Mouse (Mus musculus) heart, adult 18-20 months (tissue): ENCODE data around the gene Natd1. TPM values are rescaled to one million over a fixed set of nuclear protein-coding genes. Genes with fewer than 3 reads are reported as not detected.
"Not testable (repeated sequence)": the region's sequence is repeated elsewhere in the genome, so short reads cannot be mapped to it uniquely, and the experiment has no call there.

Source experiments
- DNase-seq, 2 experiments: peaks; one replicate each; pipeline ENCODE4 v3.0.0; 2021 to 2022; ENCODE audit warnings: mixed read lengths in 1 of 2
- total RNA-seq, 2 experiments: library from RNA; stranded (reverse); gene quantifications; 2 replicates each; pipeline ENCODE4 v1.2.3; 2021

Gene Natd1
- total RNA-seq, 2 experiments from 2014 or later = 9.9 to 12.4 TPM

DNA sequence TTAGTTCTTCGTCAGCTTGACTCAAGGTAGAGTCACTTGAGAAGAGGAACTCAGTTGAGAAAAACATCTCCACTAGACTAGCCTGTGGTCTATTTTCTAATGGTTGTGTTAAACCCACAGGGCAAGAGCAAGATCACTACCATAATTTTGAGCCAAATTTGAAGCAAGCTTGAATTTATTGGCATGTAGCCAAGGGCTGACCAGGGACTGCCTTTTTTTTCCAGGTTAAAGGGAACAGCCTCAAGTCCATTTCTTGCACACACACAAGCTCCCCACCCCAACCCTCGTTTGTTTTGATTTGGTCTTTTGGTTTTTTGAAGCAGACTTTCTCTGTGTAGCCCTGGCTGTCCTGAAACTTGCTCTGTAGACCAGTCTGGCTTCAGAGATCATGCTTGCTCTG is 24.7 kb downstream of the Natd1 start:
- DNase-seq = no peak

DNA sequence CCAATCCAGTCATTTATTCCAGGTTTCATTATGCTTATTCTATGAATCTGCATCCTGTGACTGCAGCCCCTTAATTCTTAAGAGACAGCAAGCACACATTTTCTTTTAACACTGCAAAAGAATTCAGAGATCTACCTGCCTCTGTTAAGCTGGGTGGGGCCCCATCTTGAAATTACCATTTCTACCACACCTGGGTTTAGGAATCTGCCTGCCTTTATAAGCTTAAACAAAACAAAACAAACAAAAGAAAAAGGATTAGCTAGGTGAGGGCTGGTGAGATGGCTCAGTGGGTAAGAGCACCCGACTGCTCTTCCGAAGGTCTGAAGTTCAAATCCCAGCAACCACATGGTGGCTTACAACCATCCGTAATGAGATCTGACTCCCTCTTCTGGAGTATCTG is 27.6 kb downstream of the Natd1 start:
- not testable (repeated sequence) for DNase-seq

- DNase-seq = no peak
Observed at GRCm38 (mm10) chr11:60882386-60882785, 32.2 kb downstream of the Natd1 start.

DNA sequence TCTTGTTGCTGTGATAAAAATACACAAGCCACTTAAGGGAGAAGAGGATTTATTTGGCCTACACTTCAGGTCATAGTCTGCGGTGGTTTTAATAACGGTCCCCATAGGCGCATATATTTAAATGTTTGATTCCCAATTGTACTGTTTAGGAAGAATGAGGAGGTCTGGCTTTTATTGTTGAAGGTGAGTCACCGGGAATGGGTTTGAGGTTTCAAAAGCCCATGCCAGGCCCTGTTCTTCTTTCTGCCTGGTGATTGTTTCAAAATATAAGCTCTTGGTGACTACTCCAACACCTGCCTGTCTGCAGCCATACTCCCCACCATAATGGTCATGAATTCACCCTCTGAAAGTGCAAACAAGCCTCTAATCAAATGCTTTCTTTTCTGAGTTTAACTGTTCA is 34.0 kb downstream of the Natd1 start:
- no peak for DNase-seq

GRCm38 (mm10) chr11:60879423-60879822 is 35.1 kb downstream of the Natd1 start:
- DNase-seq = peak; percentile 51 to 65

DNA sequence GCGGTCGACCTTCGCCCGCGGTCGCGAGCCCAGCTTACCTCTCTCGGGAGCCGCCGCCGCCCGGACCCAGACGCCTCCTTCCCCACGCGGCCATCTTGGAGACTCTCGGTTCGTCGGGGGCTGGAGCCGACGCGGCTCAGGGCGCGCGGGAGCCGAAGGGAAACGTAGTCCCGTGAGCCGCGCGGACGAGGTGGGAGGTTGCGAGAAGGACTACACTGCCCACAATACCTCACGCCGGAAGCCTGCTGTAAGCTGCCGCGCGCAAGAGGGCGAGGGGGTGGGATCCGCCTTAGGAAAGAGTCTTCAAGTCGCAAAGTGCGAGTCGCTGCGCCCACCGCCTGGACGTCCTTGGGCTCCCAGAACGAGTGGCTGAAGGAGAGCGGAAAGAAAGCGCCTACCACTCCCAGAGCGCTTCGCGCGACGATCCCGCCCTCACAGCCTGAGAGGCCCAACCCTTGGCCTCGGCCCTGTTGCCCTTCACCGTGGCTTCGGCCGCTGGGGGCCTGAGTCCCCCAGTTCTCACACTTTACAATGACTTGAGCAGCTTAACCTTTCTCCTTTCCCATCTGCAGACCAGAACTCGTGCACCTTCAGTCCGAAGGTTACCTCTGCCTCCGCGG is 35.8 kb downstream of the Natd1 start, which contains the start of gene Tmem11:
TSS of gene Tmem11 (minus strand) at position 598 of the 620 bp plus-strand sequence.
- DNase-seq = peak; percentile 93 to 98

DNA sequence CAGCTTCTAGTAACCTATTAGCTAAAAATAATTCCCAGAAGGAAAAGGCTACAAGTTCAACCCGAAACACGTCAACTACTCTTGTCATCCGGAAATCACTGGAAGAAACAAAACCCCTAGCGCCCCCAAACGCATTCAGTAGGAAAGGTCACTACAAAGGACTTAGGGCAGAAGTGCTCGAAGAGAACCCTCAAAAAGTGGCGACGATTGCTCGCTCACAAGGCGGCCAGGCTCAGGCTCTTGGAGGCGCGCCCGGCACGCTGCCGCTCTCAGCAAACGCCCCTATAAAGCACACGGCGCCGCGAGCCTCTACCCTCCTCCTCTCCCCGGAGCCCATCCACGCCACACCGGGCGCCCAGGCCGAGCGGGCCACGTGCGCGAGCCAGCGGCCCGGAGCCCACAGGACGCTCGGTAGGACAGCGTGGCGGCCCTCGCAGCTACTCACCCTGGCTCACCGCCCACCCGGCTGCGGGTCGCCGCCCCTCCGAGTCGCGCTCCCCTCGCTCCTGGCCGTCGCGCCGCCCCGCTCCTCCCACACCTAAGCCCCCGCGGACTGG is 36.4 kb downstream of the Natd1 start:
- DNase-seq = peak; percentile 73

DNA sequence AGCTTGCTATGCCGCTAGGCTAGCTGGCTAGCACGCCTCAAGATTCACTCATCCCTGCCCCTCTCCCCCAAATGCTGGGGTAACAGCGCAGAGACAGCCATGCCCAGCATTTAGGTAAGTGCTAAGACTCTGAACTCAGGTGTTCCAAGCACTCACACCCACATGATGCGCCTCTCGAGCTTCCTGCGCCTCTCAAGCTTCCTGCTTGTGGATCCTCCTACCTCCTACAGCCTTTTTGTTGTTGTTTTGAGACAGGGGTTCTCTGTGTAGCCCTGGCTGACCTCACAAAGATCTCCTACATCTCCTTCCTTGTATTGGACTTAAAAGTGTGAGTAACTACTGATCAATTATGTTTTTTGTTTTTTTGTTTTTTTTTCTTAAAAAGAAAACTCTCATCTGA is 41.4 kb downstream of the Natd1 start:
- no peak for DNase-seq

GRCm38 (mm10) chr11:60871409-60871808 is 43.1 kb downstream of the Natd1 start:
- no peak for DNase-seq

- peak in 1 of 2 experiments; percentile 40 for DNase-seq
Observed at GRCm38 (mm10) chr11:60869471-60869870, 45.1 kb downstream of the Natd1 start.

DNA sequence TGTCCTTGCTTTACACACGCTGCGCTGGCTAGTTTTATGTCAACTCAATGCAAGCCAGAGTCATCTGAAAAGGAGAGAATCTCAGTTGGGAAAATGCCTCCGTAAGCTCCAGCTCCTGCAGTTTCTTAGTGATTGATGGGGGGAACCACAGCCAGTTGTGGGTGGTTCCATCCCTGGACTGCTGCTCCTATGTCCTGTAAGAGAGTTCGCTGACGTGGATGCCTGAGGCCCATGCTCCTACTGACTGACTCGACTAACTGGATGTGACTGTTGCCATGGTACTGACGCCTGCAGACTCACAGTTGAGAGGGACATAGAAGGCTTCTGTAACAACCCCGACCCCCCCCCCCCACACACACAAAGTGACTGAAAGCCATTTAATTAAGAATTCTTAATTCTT is 46.6 kb downstream of the Natd1 start:
- no peak for DNase-seq

GRCm38 (mm10) chr11:60867456-60867855 is 47.1 kb downstream of the Natd1 start:
- DNase-seq = peak; percentile 24 to 30

DNA sequence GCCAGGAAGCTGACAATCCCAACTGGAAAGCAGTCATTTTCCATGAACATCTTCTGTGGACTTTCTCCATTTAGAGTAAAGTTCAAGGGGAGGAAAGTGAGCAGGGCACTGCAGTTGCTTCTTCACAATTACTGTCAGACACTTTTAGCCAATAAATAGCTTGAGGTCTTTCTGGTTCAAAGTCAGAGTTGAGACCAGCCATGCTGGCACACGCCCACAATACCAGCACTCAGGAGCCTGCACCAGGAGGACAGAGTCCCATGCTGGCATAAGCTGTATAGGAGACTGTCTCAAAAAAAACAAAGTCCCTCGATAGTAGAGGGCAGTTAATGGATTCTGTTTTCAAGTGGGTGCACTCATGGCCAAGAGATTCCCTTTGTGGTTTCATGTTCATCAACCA is 48.5 kb downstream of the Natd1 start:
- DNase-seq = no peak

DNA sequence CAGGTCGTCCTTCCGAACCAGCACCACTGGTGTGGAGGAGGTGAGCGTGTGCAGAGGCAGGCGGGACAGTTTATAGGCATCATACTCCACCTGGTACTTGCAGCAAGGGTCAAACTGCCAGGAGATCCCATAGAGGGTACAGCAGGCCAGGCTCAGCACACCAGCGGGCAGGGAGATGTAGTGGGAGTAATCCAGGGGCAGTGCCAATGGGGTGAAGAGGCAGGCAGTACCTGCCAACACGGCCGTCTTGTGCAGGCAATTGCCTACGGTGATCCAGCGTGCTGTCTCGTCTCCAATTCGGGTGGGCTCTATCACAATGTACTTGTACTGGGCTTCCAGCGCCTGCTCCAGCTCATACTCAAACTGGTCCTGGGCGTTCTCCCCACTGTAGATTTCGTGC is 49.6 kb downstream of the Natd1 start:
- DNase-seq = peak; percentile 62 to 82

- DNase-seq = no peak
Observed at GRCm38 (mm10) chr11:60864166-60864565, 50.4 kb downstream of the Natd1 start.

DNA sequence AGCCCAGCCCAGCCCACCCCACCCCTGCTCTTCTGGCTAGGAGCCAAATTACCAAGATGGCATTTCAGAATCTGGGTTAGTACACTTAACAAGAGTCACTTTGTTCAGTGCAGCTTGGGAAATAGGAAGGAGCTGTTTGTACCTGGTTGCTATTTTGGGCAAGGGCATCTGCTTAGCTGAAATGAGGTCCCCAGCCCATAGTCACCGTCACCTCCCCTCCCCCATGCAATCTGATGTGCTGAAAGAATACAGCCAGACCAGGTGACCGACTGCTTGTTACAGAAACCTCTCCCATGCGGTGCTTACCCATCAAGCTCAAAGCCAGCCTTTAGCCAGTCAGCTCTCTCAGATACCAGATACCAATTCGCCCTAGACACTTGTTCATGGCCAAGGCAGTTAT is 51.4 kb downstream of the Natd1 start:
- DNase-seq = peak; percentile 64 to 72

DNA sequence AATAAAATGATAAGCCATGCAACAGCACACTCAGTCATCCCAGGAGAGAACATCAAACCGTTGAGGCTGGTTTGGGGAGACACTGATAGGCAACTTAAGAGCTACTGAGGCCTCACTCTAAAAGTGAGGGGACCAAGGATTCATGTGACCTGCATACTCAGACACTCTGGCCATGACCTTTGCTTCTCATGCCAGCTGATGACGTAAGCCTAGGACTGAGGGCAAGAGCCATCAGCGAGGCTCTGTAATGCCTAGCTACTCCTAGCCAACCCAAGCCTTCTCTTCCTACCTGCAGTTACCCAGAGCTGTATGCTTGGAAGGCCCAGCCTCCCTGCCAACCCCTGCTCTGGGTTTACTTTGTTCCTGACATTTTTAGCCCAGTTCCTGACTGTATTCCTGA is 52.6 kb downstream of the Natd1 start:
- no peak for DNase-seq

DNA sequence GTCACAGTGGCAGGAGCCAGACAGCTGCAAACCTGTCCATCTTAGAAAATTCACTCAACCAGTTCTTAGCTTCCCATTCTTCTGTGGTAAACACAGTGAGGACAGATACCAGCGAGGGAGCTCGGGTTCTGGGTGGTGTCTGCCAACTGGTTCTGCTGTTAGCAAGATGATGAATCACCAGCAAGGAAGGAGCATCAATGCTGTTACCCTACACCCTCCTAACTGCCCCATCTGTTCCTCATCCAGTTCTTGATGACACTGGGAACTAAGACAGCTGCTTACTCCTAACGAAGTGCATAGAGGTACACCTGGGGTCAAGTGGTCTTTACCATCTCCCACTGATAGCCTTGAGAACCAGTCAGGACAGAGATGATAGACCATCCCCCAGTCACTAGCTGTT is 58.0 kb downstream of the Natd1 start:
- DNase-seq = no peak

Other genes with a start within 250 kb of the Natd1 start
- gene Llgl1, start 215.0 kb downstream of the Natd1 start, total RNA-seq = 10 to 100 TPM; 10.4 to 10.8 TPM
- gene Flii, start 187.5 kb downstream of the Natd1 start, total RNA-seq = 100 to 1,000 TPM; 124 to 129 TPM
- 10 to 100 TPM; 30.5 to 34.2 TPM for gene Mief2, start 186.4 kb downstream of the Natd1 start, total RNA-seq
- 1 to 10 TPM; 3.8 to 4.4 TPM for gene Top3a, start 137.4 kb downstream of the Natd1 start, total RNA-seq
- 10 to 100 TPM; 15.2 to 16.8 TPM for gene Smcr8, start 137.2 kb downstream of the Natd1 start, total RNA-seq
- 10 to 100 TPM; 11.9 to 13.5 TPM for gene Shmt1, start 103.0 kb downstream of the Natd1 start, total RNA-seq
- gene Dhrs7b, start 84.1 kb downstream of the Natd1 start, total RNA-seq = 10 to 100 TPM; 24.3 TPM
- 10 to 100 TPM; 28.9 to 29.6 TPM for gene Tmem11, start 35.5 kb downstream of the Natd1 start, total RNA-seq
- gene Map2k3, start 17.3 kb upstream of the Natd1 start, total RNA-seq = 10 to 100 TPM; 70.9 to 73.4 TPM
- gene Kcnj12, start 107.8 kb upstream of the Natd1 start, total RNA-seq = 10 to 100 TPM; 22.1 to 23.4 TPM
- gene Tnfrsf13b, start 212.0 kb upstream of the Natd1 start, total RNA-seq = 1 to 10 TPM in 1 of 2 experiments, under 1 TPM in 1; 0.50 to 1.5 TPM